Mouse (Mus musculus) liver, adult 2 months (tissue): ENCODE data around the gene Epm2aip1. TPM values are rescaled to one million over a fixed set of nuclear protein-coding genes. Genes with fewer than 3 reads are reported as not detected.

ENCODE experiments used
- DNase-seq: peaks from one replicate; pipeline ENCODE4 v3.0.0-alpha.2; 2011; ENCODE audit warnings: low read depth, low spot score; ENCODE audit errors: extremely low read depth
- H3K27ac ChIP-seq: fragments of 200-500 bp; replicated peaks from 2 replicates; pipeline ENCODE4 v1.5.1; 2012; ENCODE audit warnings: low read depth, mild to moderate bottlenecking, control low read depth, inconsistent platforms, low read length; ENCODE audit not compliant: insufficient read depth
- H3K27me3 ChIP-seq: fragments of 200-500 bp; 2 replicates; pipeline ENCODE4 v1.6.1; 2012; ENCODE audit warnings: mild to moderate bottlenecking, moderate library complexity, low read length, inconsistent platforms; ENCODE audit not compliant: control insufficient read depth, insufficient read depth
- H3K36me3 ChIP-seq: fragments of 200-500 bp; 2 replicates; pipeline ENCODE4 v1.6.1; 2012; ENCODE audit warnings: low read length, inconsistent platforms; ENCODE audit not compliant: control insufficient read depth, insufficient read depth
- H3K4me1 ChIP-seq: fragments of 200-500 bp; 2 replicates; pipeline ENCODE4 v1.6.1; 2011; ENCODE audit warnings: low read length; ENCODE audit not compliant: control insufficient read depth, insufficient read depth
- H3K4me3 ChIP-seq: fragments of 200-500 bp; 2 replicates; pipeline ENCODE4 v1.5.1; 2011; ENCODE audit warnings: low read depth, mild to moderate bottlenecking, control low read depth, low read length, moderate library complexity; ENCODE audit not compliant: insufficient read depth
- H3K79me2 ChIP-seq: fragments of 200-500 bp; 2 replicates; pipeline ENCODE4 v1.6.1; 2012; ENCODE audit warnings: inconsistent platforms, mild to moderate bottlenecking, low read length, moderate library complexity; ENCODE audit not compliant: control insufficient read depth, insufficient read depth
- H3K9ac ChIP-seq: fragments of 200-500 bp; 2 replicates; pipeline ENCODE4 v1.6.1; 2012; ENCODE audit warnings: low read depth, mild to moderate bottlenecking, control low read depth, inconsistent platforms, low read length
- CTCF ChIP-seq: fragments of 200-500 bp; IDR thresholded peaks from 2 replicates; pipeline ENCODE4 v1.5.1; 2011; ENCODE audit warnings: low read depth, low read length, control low read depth
- POLR2A ChIP-seq: fragments of 200-500 bp; IDR thresholded peaks from 2 replicates; pipeline ENCODE4 v1.6.1; 2011; ENCODE audit warnings: low read length, control low read depth; ENCODE audit not compliant: insufficient read depth; ENCODE audit errors: extremely low read depth
- WGBS: fragments of 180-500 bp; shearing (Covaris S2); methylation state at CpG from one replicate; pipeline ENCODE4 v1.1.7; 2018; 5-methylcytosine and 5-hydroxymethylcytosine counted together
- polyA plus RNA-seq: library from polyadenylated mRNA; depleted of rRNA; stranded (reverse); fragments of >200 nt; gene quantifications from 2 replicates; pipeline ENCODE4 v1.2.3, GENCODE M21; 2012
- total RNA-seq: library from RNA; depleted of rRNA; stranded (reverse); fragments of >200 nt; gene quantifications from 2 replicates; pipeline ENCODE4 v1.2.3, GENCODE M21; 2014

Epm2aip1 gene
- total and polyA plus RNA-seq, 2 experiments: 5.2 to 8.8 TPM

DNA sequence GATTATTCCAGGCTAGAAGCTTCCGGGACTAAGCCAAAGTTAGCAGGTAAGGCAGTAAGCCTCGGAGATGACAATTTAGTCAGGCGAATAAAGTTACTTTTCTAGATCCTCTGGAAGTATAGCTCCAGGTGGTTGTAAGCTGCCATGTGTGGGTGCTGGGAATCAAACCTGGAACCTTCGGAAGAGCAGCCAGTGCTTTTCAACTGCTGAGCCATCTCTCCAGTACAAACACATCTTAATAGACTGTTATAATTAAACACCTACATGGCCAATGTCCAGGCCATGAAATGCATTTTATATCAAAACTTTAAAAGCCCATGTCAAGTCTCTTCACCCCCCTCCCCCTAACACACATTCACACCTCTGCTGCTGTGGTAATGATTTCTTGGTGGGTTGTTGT is 16.2 kb downstream of the Epm2aip1 start:
- H3K79me2 ChIP-seq: no peaks in the 10 kb centered on the region
- H3K27ac ChIP-seq: no peak overlapping the region
- peaks cover 1% of the 10 kb centered on the region; the same call in 1 of the 2 replicates for H3K4me1 ChIP-seq
- H3K36me3 ChIP-seq: no peaks in the 10 kb centered on the region
- no peak for DNase-seq
- no peak for TF ChIP-seq POLR2A
- no peak for TF ChIP-seq CTCF
- no peak overlapping the region for H3K4me3 ChIP-seq
- 92% methylated on average over 4 of the region's 4 CpGs for WGBS
- H3K27me3 ChIP-seq: no peaks in the 10 kb centered on the region
- no peak overlapping the region for H3K9ac ChIP-seq

DNA sequence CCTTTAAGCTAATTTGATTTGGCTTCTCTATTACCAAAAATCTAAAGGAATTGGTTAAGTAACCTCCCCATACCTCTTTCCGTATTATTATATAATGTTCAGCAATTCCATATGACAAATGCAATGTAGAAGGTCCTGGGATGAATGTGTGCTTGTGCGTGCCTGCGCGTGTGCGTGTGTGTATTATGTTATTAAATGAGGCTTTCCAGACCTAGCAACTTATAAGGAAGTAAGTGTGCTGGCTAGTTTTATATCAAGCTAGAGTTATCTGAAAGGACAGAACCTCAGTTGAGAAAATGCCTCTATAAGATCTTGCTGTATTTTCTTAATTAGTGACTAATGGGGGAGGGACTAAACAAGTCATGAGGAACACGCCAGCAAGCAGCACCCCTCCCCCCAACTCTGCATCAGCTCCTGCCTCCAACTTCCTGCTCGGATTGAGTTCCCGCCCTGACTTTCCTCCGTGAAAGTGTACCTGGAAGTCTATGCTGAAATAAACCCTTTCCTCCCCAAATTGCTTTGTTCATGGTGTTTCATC is 17.6 kb downstream of the Epm2aip1 start:
- no peak for DNase-seq
- H3K4me3 ChIP-seq: peak overlapping the region; percentile 17; the same call in 1 of the 2 replicates
- no peak overlapping the region for H3K9ac ChIP-seq
- WGBS: 52% methylated on average over 9 of the region's 9 CpGs
- H3K27me3 ChIP-seq: no peaks in the 10 kb centered on the region
- H3K79me2 ChIP-seq: no peaks in the 10 kb centered on the region
- H3K4me1 ChIP-seq: peaks cover 1% of the 10 kb centered on the region; the same call in 1 of the 2 replicates
- no peak overlapping the region for H3K27ac ChIP-seq
- no peaks in the 10 kb centered on the region for H3K36me3 ChIP-seq
- TF ChIP-seq POLR2A: no peak
- TF ChIP-seq CTCF: no peak

DNA sequence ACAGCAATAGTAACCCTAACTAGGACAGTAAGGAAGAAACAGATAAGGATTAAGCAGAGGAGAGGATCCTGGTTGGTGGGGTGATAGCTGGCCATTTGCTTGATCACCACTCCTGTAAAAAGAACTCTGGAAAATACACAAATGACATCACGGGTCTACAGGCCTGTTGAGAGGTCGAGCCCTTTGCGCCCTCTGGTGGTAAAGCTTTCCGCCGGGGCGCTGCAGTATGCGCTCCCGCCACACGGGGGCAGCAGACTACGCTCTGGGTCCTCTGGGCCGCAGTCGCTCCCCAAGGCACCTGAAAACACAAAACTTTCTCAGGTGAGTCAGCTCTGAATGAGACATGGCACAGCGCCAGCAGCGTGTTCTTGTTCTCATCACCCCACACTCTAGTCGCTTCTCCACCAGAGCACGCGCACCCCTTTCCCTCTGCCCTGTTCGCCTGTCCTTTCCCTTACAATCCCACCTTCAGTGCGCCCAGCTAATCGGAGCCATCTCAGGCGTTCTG is 18.2 kb downstream of the Epm2aip1 start:
- no peaks in the 10 kb centered on the region for H3K79me2 ChIP-seq
- DNase-seq: peak; percentile 81
- H3K4me3 ChIP-seq: peak overlapping the region; percentile 17; the same call in 1 of the 2 replicates
- 17% methylated on average over 21 of the region's 21 CpGs for WGBS
- peaks cover 1% of the 10 kb centered on the region; the same call in 1 of the 2 replicates for H3K4me1 ChIP-seq
- peak; percentile 100 for TF ChIP-seq CTCF
- TF ChIP-seq POLR2A: no peak
- H3K36me3 ChIP-seq: no peaks in the 10 kb centered on the region
- H3K27ac ChIP-seq: no peak overlapping the region
- no peaks in the 10 kb centered on the region for H3K27me3 ChIP-seq
- peak overlapping the region; percentile 20; the same call in 1 of the 2 replicates for H3K9ac ChIP-seq

DNA sequence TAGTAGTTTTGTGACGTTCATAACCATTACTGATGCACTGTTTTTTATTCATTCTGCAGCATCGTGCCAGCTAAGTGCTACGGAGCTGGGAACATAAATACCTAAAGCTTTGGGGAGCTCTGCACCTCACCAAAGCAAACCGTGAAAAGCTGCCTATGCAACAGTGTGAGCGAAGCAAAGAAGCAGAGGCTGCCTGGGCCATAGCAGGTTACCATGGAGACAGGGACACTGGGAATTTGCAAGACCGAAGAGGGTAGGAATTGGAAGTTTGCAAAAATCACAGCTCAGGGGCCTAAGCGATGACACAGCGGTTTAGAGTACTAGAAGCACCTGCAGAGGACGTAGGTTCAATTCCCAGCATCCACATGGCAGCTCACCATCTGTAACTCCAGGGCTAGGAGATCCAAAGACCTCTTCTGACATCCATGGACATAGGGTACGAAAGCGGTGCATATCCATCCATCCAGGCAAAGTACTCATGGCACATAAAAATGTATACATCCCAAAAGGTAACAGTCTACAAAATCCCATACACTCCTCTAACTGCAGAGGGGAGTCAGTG is 18.9 kb downstream of the Epm2aip1 start:
- Histone ChIP-seq H3K79me2 (no peaks in the 10 kb centered on the region), H3K4me1 (peaks cover 1% of the 10 kb centered on the region; the same call in 1 of the 2 replicates), H3K4me3 (no peak overlapping the region), H3K9ac (no peak overlapping the region), H3K27me3 (no peaks in the 10 kb centered on the region), H3K36me3 (no peaks in the 10 kb centered on the region), H3K27ac (no peak overlapping the region)
- WGBS: 83% methylated on average over 11 of the region's 11 CpGs
- TF ChIP-seq CTCF: no peak
- TF ChIP-seq POLR2A: no peak
- no peak for DNase-seq

DNA sequence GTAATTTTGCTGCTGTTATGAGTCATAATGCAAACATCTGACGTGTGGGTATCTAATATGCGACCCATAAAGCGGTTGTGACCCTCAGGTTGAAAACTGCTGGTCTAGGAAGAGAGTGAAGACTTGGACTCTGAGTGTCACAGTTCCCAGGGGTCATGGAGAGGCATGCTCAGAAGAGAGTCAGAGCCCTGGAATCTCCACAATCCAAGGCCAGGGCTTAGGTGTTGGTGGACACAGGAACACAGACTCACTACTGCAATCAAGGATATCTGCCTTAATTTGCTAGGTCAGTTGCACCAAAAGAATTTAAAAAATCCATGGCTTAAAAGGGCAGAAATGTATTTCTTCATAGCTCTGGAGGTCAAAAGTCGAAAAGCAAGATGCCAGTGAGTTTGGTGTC is 21.5 kb downstream of the Epm2aip1 start:
- Histone ChIP-seq H3K4me3 (no peak overlapping the region), H3K36me3 (no peaks in the 10 kb centered on the region), H3K4me1 (peaks cover 1% of the 10 kb centered on the region; the same call in 1 of the 2 replicates), H3K9ac (no peak overlapping the region), H3K27me3 (no peaks in the 10 kb centered on the region), H3K79me2 (no peaks in the 10 kb centered on the region), H3K27ac (no peak overlapping the region)
- no peak for DNase-seq
- TF ChIP-seq CTCF (no peak), POLR2A (no peak)
- 81% methylated on average over 4 of the region's 4 CpGs for WGBS

DNA sequence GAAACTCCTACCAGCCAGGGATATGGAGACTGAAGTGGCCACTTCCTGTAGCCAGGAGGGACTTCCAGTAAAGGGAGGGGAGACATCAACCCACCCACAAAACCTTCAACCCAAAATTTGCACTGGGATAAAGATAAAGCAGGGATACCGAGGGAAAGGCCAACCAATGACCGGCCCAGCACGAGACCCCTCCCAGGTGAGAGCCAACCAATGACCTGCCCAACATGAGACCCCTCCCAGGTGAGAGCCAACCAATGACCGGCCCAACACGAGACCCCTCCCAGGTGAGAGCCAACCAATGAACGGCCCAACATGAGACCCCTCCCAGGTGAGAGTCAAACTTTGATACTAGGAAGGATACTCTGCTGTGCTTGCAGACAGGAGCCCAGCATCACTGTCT is 23.2 kb downstream of the Epm2aip1 start:
- H3K4me1 ChIP-seq: peaks cover 1% of the 10 kb centered on the region; the same call in 1 of the 2 replicates
- no peak overlapping the region for H3K4me3 ChIP-seq
- H3K27ac ChIP-seq: no peak overlapping the region
- TF ChIP-seq CTCF (no peak), POLR2A (no peak)
- no peaks in the 10 kb centered on the region for H3K36me3 ChIP-seq
- H3K9ac ChIP-seq: no peak overlapping the region
- WGBS: 95% methylated on average over 6 of the region's 6 CpGs
- H3K79me2 ChIP-seq: no peaks in the 10 kb centered on the region
- no peak for DNase-seq
- H3K27me3 ChIP-seq: no peaks in the 10 kb centered on the region
